Mouse (Mus musculus) lung, postnatal 25 days (tissue): ENCODE measurements around the gene Car11.

Experiments used
- DNase-seq: peaks from one replicate; pipeline ENCODE4 v3.0.0; 2022; ENCODE audit warnings: low spot score

The Car11 gene

DNA sequence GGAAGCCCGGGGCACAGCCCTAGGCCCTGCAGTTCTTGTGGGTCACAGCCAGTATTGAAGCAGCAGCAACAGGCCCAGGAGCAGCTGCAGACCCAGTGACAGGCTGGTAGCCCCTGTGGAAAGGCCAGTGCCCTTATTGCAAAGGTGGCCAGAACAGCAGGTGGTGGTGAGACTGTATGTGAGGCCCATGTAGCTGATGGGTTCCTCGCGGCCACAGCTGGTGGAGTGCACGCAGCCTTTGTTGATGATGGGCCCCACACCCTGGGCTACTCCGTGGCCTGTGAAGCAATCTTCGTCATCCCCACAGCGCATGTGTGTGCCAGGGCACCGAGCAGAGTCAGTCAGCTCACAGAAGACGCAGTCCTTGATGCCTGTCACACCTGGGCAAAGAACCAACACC lies 25.5 kb downstream of the Car11 start:
- no peak for DNase-seq

DNA sequence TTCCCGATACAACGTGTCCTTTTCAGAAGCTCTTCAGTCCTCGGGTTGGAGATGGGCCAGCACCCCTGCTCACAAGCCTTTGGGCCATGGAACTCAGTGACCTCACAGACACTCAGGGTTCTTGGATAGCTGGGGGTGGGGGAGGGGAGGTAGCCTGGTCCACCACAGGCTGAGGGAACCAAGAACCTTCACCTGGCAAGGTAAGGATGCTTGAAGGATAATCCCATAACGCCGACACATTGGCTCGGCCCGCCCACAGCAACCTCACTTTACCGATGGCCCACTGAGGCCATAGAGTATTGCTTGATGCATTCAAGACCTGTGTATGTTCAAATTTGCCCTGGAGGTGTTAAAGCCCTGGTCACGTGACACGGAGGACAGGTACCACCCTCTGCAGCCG lies 26.1 kb downstream of the Car11 start, which contains the start of gene Spaca4:
Gene Spaca4, minus strand, starts transcription at position 101 of the 400 bp plus-strand sequence.
- DNase-seq, result no peak

DNA sequence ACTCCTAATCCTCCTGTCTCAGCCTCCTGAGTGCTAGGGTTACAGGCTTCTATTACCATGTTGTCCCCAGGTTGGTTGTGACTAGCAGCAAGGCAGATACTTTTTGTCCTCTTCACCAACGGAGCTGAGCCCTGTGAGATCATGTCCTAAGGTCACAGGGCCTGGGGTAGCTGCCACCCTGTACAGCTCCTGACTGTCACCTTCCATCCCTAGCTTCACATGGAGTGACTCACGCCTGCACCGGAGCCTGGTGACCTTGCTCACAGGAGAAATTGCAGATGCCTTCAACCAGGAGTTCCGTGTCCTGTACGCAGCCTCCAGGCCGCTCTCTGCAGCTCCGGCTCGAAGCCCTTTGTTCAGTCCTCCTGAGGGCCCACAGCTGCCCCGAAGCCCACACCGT lies 26.8 kb downstream of the Car11 start:
- DNase-seq, result no peak

DNA sequence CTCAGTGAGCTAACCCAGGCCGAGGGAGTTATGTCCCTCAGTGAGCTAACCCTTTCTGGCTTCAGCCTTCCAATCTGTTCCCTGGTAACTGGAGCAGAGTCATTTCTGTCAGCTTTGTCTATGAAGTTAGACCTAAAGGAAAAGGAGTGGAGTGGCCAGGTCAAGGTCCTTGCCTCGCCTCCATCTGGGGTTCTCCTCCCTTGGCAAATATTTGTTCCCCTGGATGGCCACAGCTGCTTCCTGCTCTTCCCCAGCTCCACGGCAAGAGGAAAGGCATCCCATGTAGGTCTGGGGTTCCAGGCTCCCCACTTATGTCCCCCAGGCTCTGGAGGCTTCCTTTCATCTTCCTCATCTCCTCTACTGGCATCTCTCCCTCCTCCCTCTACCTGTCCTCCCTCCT lies 28.0 kb downstream of the Car11 start:
- DNase-seq, result no peak

GRCm38 (mm10) chr7:45730727-45731431 lies 31.2 kb downstream of the Car11 start:
- DNase-seq, result no peak

DNA sequence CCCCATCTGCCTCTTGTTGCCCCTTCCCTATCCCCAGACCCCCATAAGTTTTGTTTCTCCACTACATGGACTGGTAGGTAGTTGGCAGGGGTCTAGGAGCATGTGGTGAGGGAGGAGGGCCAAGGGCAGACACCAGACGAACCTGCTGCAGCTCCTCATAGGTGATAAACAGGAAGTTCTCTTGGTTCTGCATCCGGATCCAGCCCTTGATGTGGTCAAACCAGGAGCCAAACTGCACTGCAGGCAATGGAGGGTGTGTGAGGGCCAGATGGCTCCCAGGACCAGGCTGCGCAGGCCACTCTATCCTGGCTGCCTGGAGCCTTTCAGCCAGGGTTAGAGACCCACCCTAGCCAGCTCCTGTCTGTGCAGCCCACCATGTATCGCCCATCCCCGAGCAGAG lies 33.8 kb downstream of the Car11 start:
- no peak for DNase-seq

DNA sequence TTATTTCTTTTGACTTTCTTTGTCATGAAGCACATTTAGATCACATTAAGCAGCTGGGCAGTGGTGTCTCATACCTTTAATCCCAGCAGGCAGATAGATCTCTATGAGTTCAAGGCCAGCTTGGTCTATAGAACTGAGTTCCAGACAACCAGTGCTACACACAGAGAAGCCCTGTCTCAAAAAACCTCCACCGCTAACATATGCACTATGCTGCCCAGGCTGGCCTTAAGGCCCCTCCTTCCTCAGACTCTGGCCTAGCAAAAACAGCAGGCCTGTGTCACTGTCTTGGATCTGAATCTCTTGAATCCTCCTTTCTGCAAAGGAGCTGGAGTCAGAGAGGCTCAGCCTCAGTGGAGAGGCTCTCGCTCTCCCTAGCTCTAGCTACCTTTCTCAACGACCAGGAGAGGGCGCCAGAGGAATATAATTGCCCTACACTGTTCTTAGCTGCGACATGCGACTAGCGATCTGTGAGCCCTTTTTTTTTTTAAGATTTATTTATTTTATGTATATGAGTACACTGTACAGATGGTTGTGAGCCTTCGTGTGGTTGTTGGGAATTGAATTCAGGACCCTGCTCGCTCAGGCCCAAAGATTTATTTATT lies 39.6 kb downstream of the Car11 start:
- peak; percentile 87 for DNase-seq

DNA sequence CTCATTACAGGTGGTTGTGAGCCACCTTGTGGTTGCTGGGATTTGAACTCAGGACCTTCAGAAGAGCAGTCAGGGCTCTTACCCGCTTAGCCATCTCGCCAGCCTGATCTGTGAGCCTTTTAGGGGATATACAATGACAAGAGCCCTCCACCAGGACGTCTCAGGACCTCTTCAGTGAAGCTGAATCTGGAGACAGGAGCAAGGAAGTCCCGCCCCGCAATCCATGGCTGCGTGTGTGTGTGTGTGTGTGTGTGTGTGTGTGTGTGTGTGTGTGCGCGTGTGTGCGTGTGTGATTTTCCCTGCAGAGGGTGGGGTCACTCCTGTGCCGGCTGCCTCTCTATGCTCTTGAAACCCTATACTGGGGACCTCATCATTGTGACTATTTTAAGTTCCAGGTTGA lies 40.2 kb downstream of the Car11 start:
- DNase-seq, result no peak

DNA sequence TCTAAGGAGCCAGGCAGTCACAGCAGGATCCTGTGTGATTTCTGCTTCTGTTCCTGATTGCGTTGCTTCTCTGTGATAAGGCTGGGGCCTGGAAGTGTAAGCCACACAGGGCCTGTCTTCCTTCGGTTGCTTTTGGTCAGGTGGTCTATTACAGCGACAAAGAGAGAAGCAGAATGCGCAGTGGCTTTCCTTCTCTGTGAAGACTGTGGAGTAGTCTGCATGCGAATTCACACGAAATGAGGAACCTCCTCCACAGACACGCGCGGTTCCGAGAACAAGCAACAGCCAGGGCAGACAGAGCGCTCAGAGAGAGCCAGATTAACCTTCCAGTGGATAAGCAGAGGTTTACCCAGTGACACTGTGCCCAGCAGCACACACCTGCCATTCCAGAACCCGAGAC lies 41.7 kb downstream of the Car11 start:
- no peak for DNase-seq

- DNase-seq, result peak; percentile 39
These were observed 42.1 kb downstream of the Car11 start for GRCm38 (mm10) chr7:45741777-45742176.

DNA sequence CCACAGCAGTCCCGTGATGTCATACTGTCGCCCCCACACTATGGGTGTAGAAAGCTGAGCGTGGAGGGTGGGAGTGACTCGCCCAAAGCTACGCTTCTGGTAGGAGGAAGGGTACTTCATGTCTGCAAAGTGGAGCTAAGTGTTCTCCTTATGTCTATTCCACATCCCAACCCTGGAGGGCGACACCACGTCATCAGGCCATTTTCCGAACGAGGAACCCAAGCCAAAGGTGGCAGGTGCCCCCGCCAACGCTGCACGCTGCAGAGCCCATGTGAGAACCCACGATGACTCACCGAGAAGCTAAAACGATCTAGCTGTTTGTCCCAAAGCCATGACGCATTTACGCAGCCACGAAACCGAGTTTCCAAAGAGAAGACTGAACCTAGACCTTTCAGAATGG lies 42.7 kb downstream of the Car11 start:
- DNase-seq, result no peak

- DNase-seq, result peak; percentile 83
These were observed 44.7 kb downstream of the Car11 start for GRCm38 (mm10) chr7:45744387-45744786.

- DNase-seq, result no peak
These were observed 46.9 kb downstream of the Car11 start for GRCm38 (mm10) chr7:45746518-45746917.

DNA sequence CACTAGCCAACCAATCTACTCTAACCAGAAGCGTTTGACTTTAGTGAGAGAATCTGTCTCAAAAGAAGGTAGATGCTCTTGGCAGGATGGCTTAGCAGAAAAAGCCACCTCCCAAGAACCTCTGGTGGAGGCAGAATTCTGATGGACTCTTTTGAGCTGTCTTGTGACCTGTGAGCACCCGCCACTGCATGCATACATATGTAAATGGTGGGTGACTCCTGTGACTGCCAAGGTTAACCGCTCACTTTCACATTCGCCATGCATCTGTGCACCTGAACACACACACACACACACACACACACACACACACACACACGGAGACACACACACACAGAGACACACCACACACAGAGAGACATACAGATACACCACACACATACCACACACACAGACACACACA lies 47.8 kb downstream of the Car11 start:
- no peak for DNase-seq

DNA sequence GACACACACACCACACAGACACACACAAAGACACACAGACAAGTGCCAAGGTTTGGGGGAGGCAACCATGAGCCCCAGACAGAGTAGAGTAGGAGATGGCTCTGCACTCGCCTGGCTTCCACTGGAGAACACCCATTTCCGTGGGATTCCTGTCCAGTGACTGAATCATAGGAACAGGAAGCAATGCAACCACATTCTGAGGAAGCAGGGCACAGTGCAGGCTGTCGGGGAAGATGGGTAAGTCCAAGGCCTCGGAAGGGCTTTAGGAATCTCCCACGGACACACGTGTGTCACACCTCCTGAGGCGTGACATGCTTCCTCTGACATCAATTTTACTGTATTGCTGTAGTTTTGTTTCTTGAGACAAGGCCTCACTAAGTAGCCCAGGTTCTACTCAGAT lies 48.5 kb downstream of the Car11 start:
- no peak for DNase-seq

GRCm38 (mm10) chr7:45749401-45749800 lies 49.8 kb downstream of the Car11 start:
- DNase-seq, result no peak

DNA sequence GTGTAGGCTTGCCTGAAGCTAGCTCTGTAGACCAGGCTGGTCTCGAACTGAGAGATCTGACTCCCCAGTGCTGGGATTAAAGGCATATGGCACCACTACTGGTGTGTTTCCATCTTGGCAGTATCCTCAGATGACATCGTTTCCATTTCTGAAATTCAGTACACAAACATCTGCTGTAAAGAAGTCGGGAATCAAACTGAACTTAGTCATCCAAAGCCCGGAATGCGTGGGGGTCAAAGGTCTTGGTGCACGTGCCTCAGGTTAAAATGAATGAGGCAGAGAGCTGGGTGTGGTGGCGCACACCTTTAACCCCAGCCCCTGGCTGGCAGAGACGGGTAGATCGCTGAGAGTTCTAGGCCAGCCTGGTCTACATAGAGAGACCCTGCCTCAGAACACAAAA lies 50.5 kb downstream of the Car11 start:
- no peak for DNase-seq
